Mouse (Mus musculus) limb, embryonic 10.5 days (tissue): ENCODE results near the gene Xndc1. TPM values are rescaled to one million over a fixed set of nuclear protein-coding genes. Genes with fewer than 3 reads are reported as not detected.

ENCODE experiments used
- DNase-seq: peaks from one replicate; pipeline ENCODE4 v3.0.0-alpha.2; 2017; ENCODE audit warnings: low spot score
- H3K27ac ChIP-seq: fragments of 300-500 bp; sonication (generic); 2 replicates; pipeline ENCODE4 v1.5.1; 2016; ENCODE audit warnings: mild to moderate bottlenecking
- H3K27me3 ChIP-seq: fragments of 300-500 bp; sonication (generic); 2 replicates; pipeline ENCODE4 v1.6.1; 2016; ENCODE audit warnings: low read depth, mild to moderate bottlenecking; ENCODE audit not compliant: poor library complexity, severe bottlenecking
- H3K36me3 ChIP-seq: fragments of 300-500 bp; sonication (generic); 2 replicates; pipeline ENCODE4 v1.6.1; 2016; ENCODE audit warnings: mild to moderate bottlenecking, moderate library complexity
- H3K4me1 ChIP-seq: fragments of 300-500 bp; sonication (generic); 2 replicates; pipeline ENCODE4 v1.6.1; 2016
- H3K4me3 ChIP-seq: fragments of 300-500 bp; sonication (generic); 2 replicates; pipeline ENCODE4 v1.5.1; 2016; ENCODE audit warnings: mild to moderate bottlenecking, moderate library complexity
- H3K9me3 ChIP-seq: fragments of 300-500 bp; sonication (generic); replicated peaks from 2 replicates; pipeline ENCODE4 v1.6.1; 2016; ENCODE audit warnings: mild to moderate bottlenecking
- WGBS: fragments of 180-500 bp; shearing (Covaris S2); methylation state at CpG from one replicate; pipeline ENCODE4 v1.1.7; 2016; 5-methylcytosine and 5-hydroxymethylcytosine counted together
- polyA plus RNA-seq: library from polyadenylated mRNA; unstranded; fragments of >200 nt; fragmentation: Nextera tagmentation; extraction: Ambion mirVana; gene quantifications from 2 replicates; pipeline ENCODE4 v1.2.1, GENCODE M21; 2016

Gene Xndc1
- polyA plus RNA-seq, 1 experiment from 2014 or later = 51.5 TPM

DNA sequence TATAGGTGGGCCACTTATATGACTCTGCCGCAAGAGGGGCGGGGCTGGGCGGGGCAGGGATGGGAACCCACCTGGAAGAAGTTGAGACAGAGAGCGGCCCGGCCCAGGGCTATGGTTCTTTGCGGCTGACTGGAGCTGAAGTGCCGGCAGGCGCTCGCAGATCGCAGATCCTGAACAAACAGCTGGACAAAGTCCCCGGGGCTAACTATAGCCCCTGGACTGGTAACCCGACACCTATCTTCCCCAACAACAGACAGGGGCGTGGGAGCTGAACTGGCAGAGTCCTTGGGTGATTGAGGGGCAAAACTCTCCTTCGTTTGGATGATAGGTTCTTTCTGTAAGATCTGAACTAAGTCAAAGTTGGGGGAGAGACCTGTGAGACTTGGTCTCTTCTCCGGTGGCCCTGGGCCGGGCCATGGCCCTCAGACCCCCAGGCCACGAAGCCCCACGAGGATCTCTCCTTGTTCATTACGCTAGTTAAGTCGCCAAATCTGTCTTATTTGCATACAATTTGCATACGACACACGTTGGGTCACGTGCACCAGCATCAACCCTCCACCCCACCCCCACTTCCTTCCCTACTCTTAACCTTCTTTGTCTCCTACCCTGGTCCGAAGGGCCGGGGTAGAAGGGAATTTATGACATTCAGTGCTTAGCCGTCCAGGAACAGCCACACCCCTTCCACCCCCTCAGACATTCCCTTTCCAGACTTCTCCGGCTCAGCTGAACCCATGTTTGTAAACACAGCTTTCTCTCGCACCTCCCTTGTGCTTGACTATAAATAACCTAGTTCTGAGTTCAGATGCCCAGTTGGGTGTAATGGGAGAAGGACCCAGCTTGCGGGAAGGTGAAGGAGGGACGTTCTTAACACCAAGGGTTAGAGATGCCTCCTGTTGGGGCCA, 34.7 kb downstream of the Xndc1 start:
- H3K9me3 ChIP-seq = no peaks in the 10 kb centered on the region
- peak; percentile 74 for DNase-seq
- peak overlapping the region; percentile 52 for H3K4me3 ChIP-seq
- peaks cover 10% of the 10 kb centered on the region; the same call in 1 of the 2 replicates for H3K36me3 ChIP-seq
- H3K4me1 ChIP-seq = peaks cover 43% of the 10 kb centered on the region
- WGBS = 4% methylated on average over 30 of the region's 30 CpGs
- no peaks in the 10 kb centered on the region for H3K27me3 ChIP-seq
- H3K27ac ChIP-seq = peak overlapping the region; percentile 84

DNA sequence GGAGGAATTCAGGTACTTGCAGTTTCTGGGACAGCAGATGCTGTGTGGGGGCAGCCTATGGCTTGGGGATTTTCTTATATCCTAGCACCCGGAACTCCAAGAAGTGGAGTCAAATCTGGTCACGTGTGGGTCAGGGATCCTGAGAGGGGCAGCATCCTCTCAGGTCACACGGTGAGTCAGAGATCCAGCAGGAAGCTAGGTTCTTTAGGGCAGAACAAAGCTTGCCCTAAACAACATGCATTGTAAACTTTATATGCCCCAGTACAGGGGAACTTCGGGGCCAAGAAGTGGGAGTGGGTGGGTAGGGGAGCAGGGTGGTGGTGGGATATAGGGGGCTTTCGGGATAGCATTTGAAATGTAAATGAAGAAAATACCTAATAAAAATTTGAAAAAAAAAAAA, 35.6 kb downstream of the Xndc1 start:
- DNase-seq = no peak
- Histone ChIP-seq H3K36me3 (peaks cover 6% of the 10 kb centered on the region; the same call in 1 of the 2 replicates), H3K4me3 (0 out of 2 replicates have a peak overlapping the region, but pooled peaks have one; percentile 52), H3K9me3 (no peaks in the 10 kb centered on the region), H3K4me1 (peaks cover 43% of the 10 kb centered on the region), H3K27me3 (0 out of 2 replicates have a peak, but pooled peaks cover under 1% of the 10 kb centered on the region), H3K27ac (peak overlapping the region; percentile 84)
- WGBS = 51% methylated on average over 5 of the region's 5 CpGs

DNA sequence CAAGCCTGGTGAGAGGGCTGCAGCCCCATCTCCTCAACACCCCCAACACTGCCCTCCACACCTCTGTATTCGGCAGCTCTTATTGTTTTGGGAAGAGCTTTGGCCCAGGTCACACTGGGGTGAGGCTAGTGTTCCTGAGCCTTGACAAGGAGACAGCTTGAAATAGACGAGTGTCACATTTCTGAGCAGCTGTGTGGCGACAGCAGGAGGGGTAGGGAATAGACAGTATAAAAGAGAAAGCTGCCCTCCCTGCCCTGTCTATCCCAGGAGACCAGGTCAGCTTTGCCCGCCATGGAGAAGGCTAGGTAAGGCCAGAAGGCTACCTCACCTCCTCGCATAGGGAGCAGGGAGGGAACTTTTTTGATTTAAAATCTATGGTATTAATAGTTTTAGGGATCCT, 36.2 kb downstream of the Xndc1 start, which contains the start of gene Art1:
Gene Art1 (plus strand): TSS at position 257 of the 400 bp plus-strand sequence.
- peak within 1 kb of the TSS; percentile 84 for H3K27ac ChIP-seq
- H3K9me3 ChIP-seq = no peaks in the 10 kb centered on the region
- no peak for DNase-seq
- 40% methylated on average over 5 of the region's 5 CpGs for WGBS
- H3K36me3 ChIP-seq = peaks cover 5% of the 10 kb centered on the region; the same call in 1 of the 2 replicates
- H3K27me3 ChIP-seq = 0 out of 2 replicates have a peak, but pooled peaks cover 6% of the 10 kb centered on the region
- peaks cover 45% of the 10 kb centered on the region for H3K4me1 ChIP-seq
- peak within 1 kb of the TSS; percentile 52 for H3K4me3 ChIP-seq

DNA sequence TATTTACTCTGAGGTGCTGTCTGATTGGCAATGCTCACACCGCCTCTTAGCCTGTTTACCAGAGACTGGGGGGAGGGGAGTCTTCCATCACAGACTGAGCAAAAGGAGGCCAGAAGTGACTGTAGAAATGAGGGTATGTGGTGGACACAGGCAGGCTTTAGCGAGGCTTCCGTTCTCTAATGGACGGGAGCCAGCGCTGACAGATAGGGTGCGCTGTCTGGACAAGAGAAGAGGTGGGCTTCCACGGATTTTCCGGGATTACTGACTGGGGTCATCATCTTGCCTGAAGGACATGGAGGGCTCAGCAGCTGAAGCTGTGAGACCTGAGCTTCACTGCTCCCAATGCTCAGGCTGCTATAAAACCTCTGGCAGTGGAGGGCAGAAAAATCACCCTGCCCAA, 36.9 kb downstream of the Xndc1 start:
- H3K9me3 ChIP-seq = no peaks in the 10 kb centered on the region
- H3K36me3 ChIP-seq = peaks cover under 1% of the 10 kb centered on the region; the same call in 1 of the 2 replicates
- 31% methylated on average over 8 of the region's 8 CpGs for WGBS
- H3K4me3 ChIP-seq = no peak overlapping the region
- no peak overlapping the region for H3K27ac ChIP-seq
- no peak for DNase-seq
- H3K4me1 ChIP-seq = peaks cover 53% of the 10 kb centered on the region
- 0 out of 2 replicates have a peak, but pooled peaks cover 13% of the 10 kb centered on the region for H3K27me3 ChIP-seq

DNA sequence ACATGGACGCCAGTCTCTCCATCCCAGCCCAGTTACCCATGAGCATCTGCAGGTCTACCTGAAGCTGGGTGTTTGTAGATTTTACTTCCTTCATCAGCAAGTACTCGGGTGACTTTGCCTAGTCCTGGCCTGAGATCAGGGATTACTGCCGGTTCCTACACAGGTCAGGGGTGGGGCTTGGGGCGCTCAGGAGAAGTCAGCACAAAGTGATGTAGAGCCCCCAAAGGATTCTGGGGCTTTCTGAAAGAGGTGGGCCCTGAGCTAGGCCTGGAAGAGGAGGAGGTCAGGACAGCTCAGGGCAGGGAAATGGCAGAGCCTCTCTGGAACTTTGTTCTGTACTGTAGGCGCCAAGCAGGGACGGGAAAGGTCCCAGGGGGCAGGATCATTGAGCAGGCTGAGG, 37.4 kb downstream of the Xndc1 start:
- no peaks in the 10 kb centered on the region for H3K9me3 ChIP-seq
- no peak for DNase-seq
- peak overlapping the region; percentile 22; the same call in 1 of the 2 replicates for H3K27ac ChIP-seq
- 0 out of 2 replicates have a peak, but pooled peaks cover 16% of the 10 kb centered on the region for H3K27me3 ChIP-seq
- 48% methylated on average over 6 of the region's 6 CpGs for WGBS
- H3K4me3 ChIP-seq = no peak overlapping the region
- no peaks in the 10 kb centered on the region for H3K36me3 ChIP-seq
- H3K4me1 ChIP-seq = peaks cover 55% of the 10 kb centered on the region

DNA sequence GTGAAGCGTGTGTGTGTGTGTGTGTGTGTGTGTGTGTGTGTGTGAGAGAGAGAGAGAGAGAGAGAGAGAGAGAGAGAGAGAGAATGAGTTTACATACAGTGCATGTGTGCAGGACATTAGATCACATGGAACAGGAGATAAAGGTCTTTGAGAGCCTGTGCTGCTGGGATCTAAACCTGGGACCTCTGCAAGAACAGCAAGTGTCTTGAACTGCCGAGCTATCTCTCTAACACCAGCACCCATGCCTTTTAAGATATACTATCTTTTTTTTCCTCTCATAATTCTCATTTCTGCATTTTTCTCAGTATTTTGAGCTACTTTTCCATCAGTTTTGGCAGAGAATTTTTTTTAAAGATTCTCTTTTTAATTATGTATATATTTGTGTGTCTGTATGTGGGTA, 38.2 kb downstream of the Xndc1 start:
- H3K4me1 ChIP-seq = peaks cover 55% of the 10 kb centered on the region
- no peak overlapping the region for H3K27ac ChIP-seq
- WGBS = 90% methylated on average over 2 of the region's 2 CpGs
- no peak overlapping the region for H3K4me3 ChIP-seq
- H3K27me3 ChIP-seq = 0 out of 2 replicates have a peak, but pooled peaks cover 21% of the 10 kb centered on the region
- no peaks in the 10 kb centered on the region for H3K36me3 ChIP-seq
- H3K9me3 ChIP-seq = no peaks in the 10 kb centered on the region
- DNase-seq = no peak

DNA sequence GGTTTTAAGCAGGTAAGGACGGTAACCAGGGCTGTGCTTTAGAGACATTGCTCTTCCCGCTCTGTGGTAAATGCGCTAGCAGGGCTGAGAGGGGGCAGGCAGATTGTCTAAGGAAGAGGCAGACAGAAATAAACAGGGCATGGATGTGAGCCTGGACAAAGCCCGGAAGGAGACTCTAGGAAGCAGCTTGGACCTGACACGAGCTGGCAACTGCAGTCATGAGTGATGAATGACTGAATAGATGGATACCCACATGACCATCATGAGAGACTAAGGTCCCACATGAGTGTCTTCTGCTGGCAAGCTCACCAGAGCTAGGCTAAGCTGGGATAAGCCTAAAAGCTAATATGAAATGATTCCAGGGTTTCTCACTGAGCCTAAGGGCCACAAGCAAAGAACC, 38.8 kb downstream of the Xndc1 start:
- 0 out of 2 replicates have a peak, but pooled peaks cover 21% of the 10 kb centered on the region for H3K27me3 ChIP-seq
- 85% methylated on average over 5 of the region's 5 CpGs for WGBS
- peaks cover 49% of the 10 kb centered on the region for H3K4me1 ChIP-seq
- H3K4me3 ChIP-seq = no peak overlapping the region
- H3K9me3 ChIP-seq = no peaks in the 10 kb centered on the region
- no peaks in the 10 kb centered on the region for H3K36me3 ChIP-seq
- no peak overlapping the region for H3K27ac ChIP-seq
- no peak for DNase-seq

DNA sequence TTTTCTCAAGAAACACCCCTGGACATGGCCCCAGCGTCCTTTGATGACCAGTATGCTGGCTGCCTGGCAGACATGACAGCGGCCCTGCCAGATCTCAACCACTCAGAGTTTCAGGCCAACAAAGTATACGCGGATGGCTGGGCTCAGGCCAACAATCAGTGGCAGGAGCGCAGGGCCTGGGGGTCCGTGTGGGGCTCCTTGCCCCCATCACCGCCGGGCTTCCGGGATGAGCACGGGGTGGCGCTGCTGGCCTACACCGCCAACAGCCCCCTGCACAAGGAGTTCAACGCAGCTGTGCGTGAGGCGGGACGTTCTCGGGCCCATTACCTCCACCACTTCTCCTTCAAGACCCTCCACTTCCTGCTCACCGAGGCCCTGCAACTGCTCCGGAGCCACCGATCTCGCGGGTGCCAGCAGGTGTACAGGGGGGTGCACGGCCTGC, 41.4 kb downstream of the Xndc1 start:
- no peaks in the 10 kb centered on the region for H3K9me3 ChIP-seq
- 0 out of 2 replicates have a peak, but pooled peaks cover 21% of the 10 kb centered on the region for H3K27me3 ChIP-seq
- WGBS = 14% methylated on average over 23 of the region's 23 CpGs
- H3K27ac ChIP-seq = peak overlapping the region; percentile 78
- H3K4me1 ChIP-seq = peaks cover 26% of the 10 kb centered on the region
- DNase-seq = peak; percentile 58
- H3K36me3 ChIP-seq = no peaks in the 10 kb centered on the region
- H3K4me3 ChIP-seq = peak overlapping the region; percentile 49

DNA sequence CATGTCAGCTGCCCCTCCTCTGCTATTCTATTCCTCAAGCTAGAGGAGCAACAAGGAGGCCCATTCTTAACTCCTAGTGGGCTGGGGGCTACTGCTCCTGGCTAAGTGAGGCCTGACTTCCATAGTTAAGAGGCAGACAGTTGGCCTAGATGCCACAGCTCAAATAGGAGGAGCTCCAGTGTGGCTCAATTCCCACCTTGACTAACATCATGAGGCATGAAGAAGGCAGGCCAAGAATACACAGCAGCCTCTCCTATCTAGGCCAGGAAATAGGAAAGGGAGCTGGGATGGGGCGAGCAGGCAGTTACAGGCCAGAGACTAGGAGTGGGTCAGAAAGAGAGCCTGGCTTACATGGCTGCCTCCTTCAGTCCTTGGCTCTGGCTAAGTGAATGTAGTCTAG, 42.9 kb downstream of the Xndc1 start:
- Histone ChIP-seq H3K27ac (no peak overlapping the region), H3K4me1 (peaks cover 12% of the 10 kb centered on the region), H3K4me3 (no peak overlapping the region), H3K27me3 (0 out of 2 replicates have a peak, but pooled peaks cover 21% of the 10 kb centered on the region), H3K36me3 (no peaks in the 10 kb centered on the region), H3K9me3 (no peaks in the 10 kb centered on the region)
- WGBS = 87% methylated on average over 1 of the region's 1 CpGs
- no peak for DNase-seq

DNA sequence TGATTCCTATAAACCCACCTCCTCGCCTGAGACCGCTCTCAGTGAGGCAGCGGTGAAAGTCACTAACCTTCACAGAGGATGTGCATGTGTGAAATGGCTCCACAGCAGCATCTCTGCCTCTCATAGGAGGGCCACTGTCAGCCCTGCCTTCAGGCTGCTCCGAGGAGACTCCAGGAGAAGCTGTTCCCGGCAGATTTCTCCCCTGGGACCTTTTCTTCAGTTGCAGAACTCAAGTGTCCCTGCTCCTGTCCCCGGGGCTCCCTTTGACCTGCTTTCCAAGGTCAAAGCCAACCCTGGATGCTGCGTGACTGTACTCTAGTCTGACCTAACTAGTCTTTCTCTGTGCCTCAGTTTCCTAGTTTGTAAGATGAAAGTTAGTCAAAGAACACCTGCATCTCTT, 43.9 kb downstream of the Xndc1 start, which contains the start of gene Art5:
Gene Art5 (minus strand): TSS at position 319 of the 400 bp plus-strand sequence.
- H3K27me3 ChIP-seq = 0 out of 2 replicates have a peak, but pooled peaks cover 21% of the 10 kb centered on the region
- 82% methylated on average over 7 of the region's 7 CpGs for WGBS
- H3K4me1 ChIP-seq = peaks cover 12% of the 10 kb centered on the region
- H3K4me3 ChIP-seq = no peak within 1 kb of the TSS
- H3K27ac ChIP-seq = no peak within 1 kb of the TSS
- no peaks in the 10 kb centered on the region for H3K9me3 ChIP-seq
- DNase-seq = no peak
- no peaks in the 10 kb centered on the region for H3K36me3 ChIP-seq

DNA sequence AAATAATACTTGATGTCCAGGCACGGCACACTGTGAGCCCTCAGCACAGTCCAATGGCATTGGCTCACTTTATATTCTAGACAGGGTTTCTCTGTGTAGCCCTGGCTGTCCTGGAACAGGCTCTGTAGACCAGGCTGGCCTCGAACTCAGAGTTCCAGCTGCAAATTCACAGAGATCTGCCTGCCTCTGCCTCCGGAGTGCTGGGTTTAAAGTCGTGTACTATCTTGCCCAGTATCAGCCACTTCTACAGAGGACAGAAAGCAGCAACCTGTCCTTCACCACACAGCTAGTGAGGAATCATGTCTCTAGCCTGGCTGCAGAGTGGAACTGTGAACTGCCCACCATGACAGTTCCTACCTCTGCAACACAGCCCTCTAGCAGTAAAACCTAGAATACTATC, 44.4 kb downstream of the Xndc1 start:
- peaks cover 12% of the 10 kb centered on the region for H3K4me1 ChIP-seq
- no peak overlapping the region for H3K4me3 ChIP-seq
- no peak overlapping the region for H3K27ac ChIP-seq
- 93% methylated on average over 4 of the region's 4 CpGs for WGBS
- no peaks in the 10 kb centered on the region for H3K9me3 ChIP-seq
- DNase-seq = no peak
- H3K27me3 ChIP-seq = 0 out of 2 replicates have a peak, but pooled peaks cover 21% of the 10 kb centered on the region
- no peaks in the 10 kb centered on the region for H3K36me3 ChIP-seq

DNA sequence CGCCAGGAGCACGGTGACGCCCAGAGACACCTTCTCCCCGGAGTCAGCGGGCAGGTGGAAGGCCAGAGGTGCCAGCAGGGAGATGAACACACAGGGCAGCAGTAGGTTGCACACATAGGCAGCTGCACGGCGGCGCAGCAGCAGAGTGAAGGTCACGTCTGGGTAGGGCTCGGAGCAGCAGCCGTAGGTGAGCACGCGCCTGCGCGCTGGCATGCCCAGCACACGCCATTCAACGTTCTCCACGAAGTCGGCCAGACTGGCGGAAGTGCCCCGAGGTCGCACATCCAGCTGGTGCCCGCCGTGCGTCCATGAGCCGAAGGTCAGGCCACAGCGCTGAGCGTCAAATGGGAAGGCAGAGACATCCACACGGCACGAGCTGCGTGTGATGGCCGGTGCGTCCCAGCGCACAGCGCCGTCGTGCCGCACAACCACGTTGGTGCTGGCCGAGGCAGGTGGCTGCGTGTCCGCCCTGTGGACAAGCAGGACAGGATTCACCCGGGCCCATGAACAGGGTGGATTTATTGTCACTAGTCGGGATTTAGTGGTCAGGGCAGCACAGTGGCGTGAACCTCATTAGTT, 47.9 kb downstream of the Xndc1 start:
- 80% methylated on average over 45 of the region's 45 CpGs for WGBS
- Histone ChIP-seq H3K4me3 (no peak overlapping the region), H3K27me3 (0 out of 2 replicates have a peak, but pooled peaks cover 3% of the 10 kb centered on the region), H3K36me3 (peaks cover 3% of the 10 kb centered on the region), H3K27ac (no peak overlapping the region), H3K4me1 (no peaks in the 10 kb centered on the region), H3K9me3 (no peaks in the 10 kb centered on the region)
- DNase-seq = no peak
